Mouse (Mus musculus) CH12F3 (cell line): Measurements from ENCODE around the gene Chic2.

Source experiments
- in situ Hi-C: fragments of 300-500 bp; cut with MboI; formaldehyde crosslinking; loops from 2 replicates; pipeline ENCODE4 v1.14.3; 2020; ENCODE audit warnings: low sequenced_read_pairs

Gene Chic2

GRCm38 (mm10) chr5:74979586-74979985 lies 65.0 kb downstream of the Chic2 start:
- in situ Hi-C loops: no loop called here

- in situ Hi-C loops: no loop called here
Observed at GRCm38 (mm10) chr5:74975507-74975906, 69.1 kb downstream of the Chic2 start.

GRCm38 (mm10) chr5:74974726-74975411 lies 69.7 kb downstream of the Chic2 start:
- in situ Hi-C loops: no loop called here

- in situ Hi-C loops: no loop called here
Observed at GRCm38 (mm10) chr5:74974061-74974581, 70.5 kb downstream of the Chic2 start.

- in situ Hi-C loops: no loop called here
Observed at GRCm38 (mm10) chr5:74971418-74971817, 73.2 kb downstream of the Chic2 start.

- in situ Hi-C loops: no loop called here
Observed at GRCm38 (mm10) chr5:74969341-74969740, 75.2 kb downstream of the Chic2 start.

- in situ Hi-C loops: no loop called here
Observed at GRCm38 (mm10) chr5:74967882-74968281, 76.7 kb downstream of the Chic2 start.

- in situ Hi-C loops: no loop called here
Observed at GRCm38 (mm10) chr5:74966891-74967290, 77.7 kb downstream of the Chic2 start.

GRCm38 (mm10) chr5:74962771-74963170 lies 81.8 kb downstream of the Chic2 start:
- in situ Hi-C loops: no loop called here

- in situ Hi-C loops: no loop called here
Observed at GRCm38 (mm10) chr5:74960840-74961543, 83.6 kb downstream of the Chic2 start.

- in situ Hi-C loops: no loop called here
Observed at GRCm38 (mm10) chr5:74960306-74960705, 84.3 kb downstream of the Chic2 start.

GRCm38 (mm10) chr5:74957293-74958076 lies 87.1 kb downstream of the Chic2 start:
- in situ Hi-C loops: no loop called here

- in situ Hi-C loops: no loop called here
Observed at GRCm38 (mm10) chr5:74956335-74956734, 88.2 kb downstream of the Chic2 start.

GRCm38 (mm10) chr5:74955565-74955964 lies 89.0 kb downstream of the Chic2 start:
- in situ Hi-C loops: no loop called here

- in situ Hi-C loops: no loop called here
Observed at GRCm38 (mm10) chr5:74952938-74953337, 91.6 kb downstream of the Chic2 start.

GRCm38 (mm10) chr5:74951375-74951774 lies 93.2 kb downstream of the Chic2 start:
- in situ Hi-C loops: no loop called here

GRCm38 (mm10) chr5:74949298-74949697 lies 95.3 kb downstream of the Chic2 start:
- in situ Hi-C loops: loop anchor here (10.0 to 25.0 kb wide), 2 partner anchors 196 to 512 kb away; no protein-coding TSS in a partner anchor

- in situ Hi-C loops: loop anchor here (10.0 to 25.0 kb wide), 2 partner anchors 196 to 511 kb away; no protein-coding TSS in a partner anchor
Observed at GRCm38 (mm10) chr5:74948482-74948881, 96.1 kb downstream of the Chic2 start.
